8 mouse cellular contexts compared by ENCODE assay signal in genomic region chr17:14232629-14233028, GRCm38 (mm10). TPM values are rescaled to one million over a fixed set of nuclear protein-coding genes. Genes with fewer than 3 reads are reported as not detected.
DNase-seq lines count a peak whose midpoint lies in the region; ATAC-seq and TF ChIP-seq lines count a peak whose summit lies in the region.

No protein-coding gene starts in this region.

- no peak overlapping the region for H3K9ac ChIP-seq in hindbrain, embryonic 13.5 days

- H3K9me3 ChIP-seq in hindbrain, embryonic 13.5 days: no peaks in the 10 kb centered on the region

- H3K36me3 ChIP-seq in hindbrain, embryonic 13.5 days: no peaks in the 10 kb centered on the region

- in situ Hi-C loops in Patski (cut with MboI; ENCODE audit: low pct_unique_long_range_greater_than_20kb): no loop called here

- POLR2A ChIA-PET in Patski (lab: Charles Lee): no interaction called here

- peaks cover 20% of the 10 kb centered on the region for H3K27me3 ChIP-seq in Patski
- peaks cover 3% of the 10 kb centered on the region; the same call in 1 of the 2 replicates for H3K27me3 ChIP-seq in hindbrain, embryonic 13.5 days

- H3K4me1 ChIP-seq in hindbrain, embryonic 13.5 days (replicated peaks): peaks cover 11% of the 10 kb centered on the region

- CTCF ChIA-PET in Patski (lab: Charles Lee): interaction anchor here (0.7 to 3.4 kb wide), 13 partner anchors 11 to 671 kb away, joined by 3 to 16 read pairs (median 4); no protein-coding TSS in a partner anchor

- H3K4me2 ChIP-seq in hindbrain, embryonic 13.5 days: no peak overlapping the region

- no peak for ATAC-seq in Patski
- peak; percentile 78 for ATAC-seq in frontal cortex, adult (ENCODE audit: low TSS enrichment)
- ATAC-seq in hindbrain, embryonic 13.5 days (ENCODE audit: low FRiP score): 0 out of 2 replicates have a peak, but pooled peaks have one; percentile 15
- peak; percentile 68 for ATAC-seq in megakaryocyte progenitor cell, adult 5-6 weeks (replicated peaks; ENCODE audit: poor library complexity)
- ATAC-seq in inflammation-experienced regulatory T-cells, adult 6 months: no peak

- DNase-seq in Patski (ENCODE audit: low read depth, low spot score): no peak
- peak; percentile 10 for DNase-seq in c-Kit-positive CD71-positive TER-119-negative erythroid progenitor cells, embryonic 14.5 days (ENCODE audit: low read depth)
- DNase-seq in layer of hippocampus, postnatal 14 days (ENCODE audit: low spot score in 2 of 2): peak; percentile 75 to 84
- peak; percentile 70 for DNase-seq in right cerebral cortex, postnatal 36 days (ENCODE audit: low spot score in 2 of 2)

- peak; percentile 84 for TF ChIP-seq CTCF in Patski (IDR thresholded peaks at IDR 0.05)

- 51% methylated on average over 3 of the region's 3 CpGs for WGBS in hindbrain, embryonic 13.5 days

- no peak overlapping the region for H3K4me3 ChIP-seq in hindbrain, embryonic 13.5 days

- H3K27ac ChIP-seq in hindbrain, embryonic 13.5 days: no peak overlapping the region

RNA-seq across cellular contexts. Expression of gene Dact2, which starts 28.5 kb away (rescaled TPM):
- polyA plus RNA-seq in Patski (2021): 22.1 TPM
- polyA plus RNA-seq in hindbrain, embryonic 13.5 days (2015; fragmentation: Nextera tagmentation; extraction: Ambion mirVana): 0.53 and 1.0 TPM in 2 replicates
- total RNA-seq in layer of hippocampus, postnatal 14 days (2021): 10 to 100 TPM; 20.0 to 23.2 TPM
- total RNA-seq in megakaryocyte progenitor cell, adult 5-6 weeks (2015): not detected in 2 replicates
- not detected in 2 replicates for total RNA-seq in megakaryocyte progenitor cell, adult 5-6 weeks (2017)
- under 1 TPM in 1 of 3 experiments, not detected in 2; 0.11 TPM for polyA plus RNA-seq in inflammation-experienced regulatory T-cells, adult 6 months (2017; shearing (Covaris generic))

RNA-seq across cellular contexts. Expression of gene Smoc2, which starts 46.7 kb away (rescaled TPM):
- 0.08 TPM for polyA plus RNA-seq in Patski (2021)
- polyA plus RNA-seq in hindbrain, embryonic 13.5 days (2015; fragmentation: Nextera tagmentation; extraction: Ambion mirVana): 4.4 and 7.0 TPM in 2 replicates
- 10 to 100 TPM; 15.7 to 17.6 TPM for total RNA-seq in layer of hippocampus, postnatal 14 days (2021)
- total RNA-seq in megakaryocyte progenitor cell, adult 5-6 weeks (2015): not detected in 2 replicates
- total RNA-seq in megakaryocyte progenitor cell, adult 5-6 weeks (2017): not detected in 2 replicates
- under 1 TPM in 2 of 3 experiments, not detected in 1; 0.24 to 0.42 TPM for polyA plus RNA-seq in inflammation-experienced regulatory T-cells, adult 6 months (2017; shearing (Covaris generic))

Comparison
In these comparisons a context has a peak if more than half of its experiments do, and no peak if none do; other contexts are left out.
1. ATAC-seq: peak in frontal cortex, adult (single experiment), hindbrain, embryonic 13.5 days (single experiment) and megakaryocyte progenitor cell, adult 5-6 weeks (single experiment); none in Patski (single experiment) and inflammation-experienced regulatory T-cells, adult 6 months (single experiment).
2. RNA of gene Dact2, which starts 28.5 kb away (polyA plus RNA-seq): 22.1 TPM in Patski (single experiment); 0.53 to 1.0 TPM in hindbrain, embryonic 13.5 days and 0.11 TPM in inflammation-experienced regulatory T-cells, adult 6 months; every median in the first group is over 10 times any median in the second.